Mouse (Mus musculus) layer of hippocampus, postnatal 25 days (tissue): ENCODE measurements at regions not wholly inside any gene's neighbourhood (a gene's known extent, or its start where the extent isn't known, plus 50 kb on each side); places are given as distances from the start of the nearest gene placed in this dataset.

Experiments used
- DNase-seq, 2 experiments: peaks; one replicate each; pipeline ENCODE4 v3.0.0; 2022; ENCODE audit warnings: mixed read lengths in 2 of 2, low spot score in 1 of 2; ENCODE audit errors: extremely low spot score in 1 of 2

- no peak for DNase-seq
Measured at GRCm38 (mm10) chr6:116896132-116896630, 179.5 kb upstream of the Tmem72 start.

DNA sequence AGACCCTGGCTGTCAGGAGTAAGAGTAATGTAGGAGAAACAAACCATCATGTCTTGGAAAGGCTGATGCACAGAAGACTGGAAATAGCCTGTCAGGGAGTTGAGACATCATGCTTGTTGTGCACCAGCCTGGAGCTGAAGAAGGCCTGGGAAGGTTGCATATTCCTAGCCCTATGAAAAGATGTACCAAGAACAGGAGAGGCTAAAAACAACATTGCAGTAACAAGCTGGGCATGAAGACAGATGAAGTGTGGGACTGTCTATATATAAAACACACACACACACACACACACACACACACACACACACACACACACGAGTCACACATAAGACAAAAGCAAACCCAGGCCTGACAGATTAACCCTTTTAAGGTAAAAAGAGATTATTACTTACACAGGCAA is 185.1 kb upstream of the Tmem72 start:
- DNase-seq: no peak

DNA sequence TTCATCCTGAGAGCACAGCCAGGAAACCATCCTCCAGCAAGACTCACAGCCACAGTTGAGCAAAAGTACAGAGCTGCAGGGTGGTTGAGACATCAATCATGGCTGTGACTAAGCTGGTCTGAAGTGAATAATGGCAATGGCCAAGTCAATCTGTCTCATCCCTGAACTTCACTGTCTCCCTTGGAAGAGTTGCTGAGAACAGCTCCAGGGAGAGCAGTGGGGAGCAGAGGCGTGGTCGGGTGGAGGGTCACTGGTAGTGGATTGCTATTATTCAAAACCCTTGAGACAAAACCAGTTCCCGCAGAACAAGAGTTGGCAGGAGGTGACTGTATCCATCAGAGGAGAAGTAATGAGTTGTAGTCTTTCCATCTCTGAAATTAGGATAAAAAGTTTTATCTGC is 185.7 kb upstream of the Tmem72 start:
- no peak for DNase-seq

- DNase-seq: no peak
Measured at GRCm38 (mm10) chr6:116906426-116907172, 189.9 kb upstream of the Tmem72 start.

- no peak for DNase-seq
Measured at GRCm38 (mm10) chr6:116910607-116911006, 193.9 kb upstream of the Tmem72 start.

- DNase-seq: no peak
Measured at GRCm38 (mm10) chr6:116912161-116912560, 195.4 kb upstream of the Tmem72 start.

GRCm38 (mm10) chr6:116914073-116914472 is 197.4 kb upstream of the Tmem72 start:
- no peak for DNase-seq

- DNase-seq: no peak
Measured at GRCm38 (mm10) chr6:116935024-116935423, 218.3 kb upstream of the Tmem72 start.

- DNase-seq: no peak
Measured at GRCm38 (mm10) chr6:116941576-116941975, 224.9 kb upstream of the Tmem72 start.

DNA sequence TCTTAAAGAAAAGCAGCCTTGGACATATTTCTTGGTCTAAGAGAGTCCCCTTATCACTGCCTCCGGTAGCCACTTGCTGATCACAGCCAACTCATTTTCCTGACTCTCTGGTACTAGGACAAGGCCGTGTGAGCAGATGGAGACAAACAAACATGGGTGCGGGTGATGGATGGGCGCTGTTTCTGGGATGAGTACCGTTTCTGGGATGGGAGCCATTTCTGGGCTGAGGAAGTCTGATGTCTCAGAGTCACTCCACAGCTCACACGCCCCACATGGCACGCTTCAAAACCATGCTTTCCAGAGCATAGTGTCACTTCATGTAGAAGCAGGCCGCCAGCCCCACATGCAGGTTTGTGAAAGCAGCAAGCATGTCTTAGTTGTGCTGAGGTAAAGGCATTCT is 225.6 kb upstream of the Cxcl12 start:
- DNase-seq: no peak

- DNase-seq: no peak
Measured at GRCm38 (mm10) chr6:116946083-116946732, 222.1 kb upstream of the Cxcl12 start.

DNA sequence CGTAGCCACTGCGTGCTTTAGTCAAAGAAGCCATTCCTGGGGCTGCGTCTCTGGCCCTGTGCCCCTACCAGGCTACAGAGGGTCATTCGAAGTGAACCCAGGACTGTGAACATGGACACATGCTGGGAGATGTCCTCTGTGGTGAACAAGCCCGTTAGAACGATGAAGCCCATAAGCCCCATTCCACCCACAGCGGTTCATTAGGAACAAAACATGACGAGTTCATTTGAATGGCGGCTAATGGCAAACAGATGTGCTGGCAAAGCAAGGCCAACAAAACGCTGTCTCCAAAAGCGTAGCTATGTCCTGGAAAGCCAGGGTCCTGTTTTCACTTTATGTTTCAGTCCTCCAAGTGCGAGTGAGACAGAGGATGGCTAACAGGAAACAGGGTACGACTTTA is 208.7 kb upstream of the Cxcl12 start:
- no peak for DNase-seq

- no peak for DNase-seq
Measured at GRCm38 (mm10) chr6:116960641-116961040, 207.7 kb upstream of the Cxcl12 start.

GRCm38 (mm10) chr6:116966436-116966835 is 201.9 kb upstream of the Cxcl12 start:
- DNase-seq: peak in 1 of 2 experiments; percentile 22

DNA sequence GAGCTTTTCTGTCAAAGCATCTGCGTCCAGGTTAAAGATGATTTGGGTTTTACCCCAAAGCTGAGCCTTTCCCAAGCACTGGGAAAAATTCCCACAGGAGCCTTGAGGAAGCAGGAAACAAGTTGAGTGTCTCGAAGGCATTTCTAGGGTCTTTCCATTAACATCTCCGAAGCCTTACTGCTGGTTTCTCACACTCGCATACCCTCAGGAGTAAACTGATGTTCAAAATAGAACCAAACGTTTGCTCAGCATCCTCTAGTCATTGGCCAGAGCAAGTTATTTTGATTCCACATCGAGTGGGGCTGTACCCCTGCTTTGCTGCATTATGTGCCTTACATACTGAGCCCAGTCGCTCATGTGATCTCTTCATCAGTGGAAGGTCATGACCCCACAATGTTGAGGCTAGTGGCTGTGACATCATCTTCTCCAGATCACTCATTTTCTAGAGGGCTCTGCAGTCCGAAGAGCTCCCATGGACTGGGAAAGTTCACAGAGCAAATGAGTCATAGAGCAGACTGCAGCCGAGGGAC is 198.9 kb upstream of the Cxcl12 start:
- DNase-seq: no peak

- no peak for DNase-seq
Measured at GRCm38 (mm10) chr6:116974841-116975240, 193.5 kb upstream of the Cxcl12 start.

- DNase-seq: no peak
Measured at GRCm38 (mm10) chr6:116980349-116980995, 187.9 kb upstream of the Cxcl12 start.

DNA sequence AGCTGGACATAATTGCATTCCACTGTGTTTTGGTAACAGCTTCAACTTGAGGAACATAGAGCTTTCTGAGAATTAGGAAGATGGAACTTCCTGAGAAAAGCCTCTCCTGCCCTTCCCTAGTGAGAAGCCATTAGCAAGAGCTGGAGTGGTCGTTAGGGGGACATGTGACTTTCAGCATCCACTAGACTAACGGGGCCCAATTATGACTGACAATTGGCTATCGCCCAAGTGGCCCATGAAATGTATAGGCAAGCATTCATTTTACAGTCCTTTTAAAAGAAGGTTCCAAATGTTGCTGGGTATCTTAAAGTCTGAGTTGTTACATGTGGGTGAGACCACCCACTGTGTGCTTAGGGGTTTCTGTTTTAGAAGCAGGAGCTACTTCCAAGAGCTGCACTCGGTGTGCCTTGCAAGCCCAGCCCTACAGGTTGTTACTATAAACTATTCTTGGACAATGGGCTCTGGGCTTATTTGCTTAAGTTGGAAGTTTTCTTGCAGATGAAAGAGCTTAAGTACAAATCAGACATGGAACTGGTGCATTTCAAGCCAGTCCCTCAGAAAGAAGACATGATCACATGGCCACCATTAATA is 183.1 kb upstream of the Cxcl12 start:
- DNase-seq: no peak

DNA sequence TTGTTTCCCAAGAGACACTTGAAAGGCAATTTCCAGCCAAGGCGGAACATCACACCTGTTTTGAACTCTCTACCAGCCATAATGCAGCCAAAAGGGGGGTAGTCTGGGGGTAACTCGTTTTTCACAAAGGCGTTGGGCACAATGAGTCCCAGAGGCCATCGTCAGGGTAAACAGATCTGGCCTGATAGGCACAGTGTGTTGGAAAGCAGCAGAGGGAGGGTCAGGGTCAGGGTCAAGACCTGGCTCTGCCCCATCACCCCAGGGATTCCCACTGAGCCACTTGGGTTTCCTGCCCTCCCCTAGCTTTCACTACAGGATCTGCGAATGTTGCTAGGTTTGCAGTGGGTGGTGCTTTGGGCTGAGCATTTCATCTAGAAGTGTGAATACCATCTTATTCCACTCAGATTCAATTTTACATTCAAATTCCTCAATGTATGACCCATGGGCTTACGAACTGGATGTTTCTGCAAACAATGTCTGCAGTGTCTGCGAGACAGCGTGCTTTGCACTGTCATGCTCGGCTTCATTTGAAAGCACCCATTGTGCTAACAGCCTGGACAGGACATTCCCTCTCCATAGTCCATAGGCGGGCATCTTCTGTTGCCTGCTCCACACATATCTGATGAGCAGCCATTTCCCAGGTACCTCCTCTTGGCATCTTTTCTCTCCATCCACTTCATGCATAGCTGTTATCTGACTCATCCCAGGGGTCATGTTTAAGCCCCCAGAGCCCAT is 181.9 kb upstream of the Cxcl12 start:
- no peak for DNase-seq

GRCm38 (mm10) chr6:116987243-116987642 is 181.1 kb upstream of the Cxcl12 start:
- DNase-seq: no peak
